Mouse (Mus musculus) heart, postnatal 10 days (tissue): ENCODE data around the gene Crp. TPM values are rescaled to one million over a fixed set of nuclear protein-coding genes. Genes with fewer than 3 reads are reported as not detected.

ENCODE experiments used
- DNase-seq, 2 experiments: peaks; one replicate each; pipeline ENCODE4 v3.0.0; 2021
- intact Hi-C: fragments of 180-260 bp; cut with DNase I; formaldehyde crosslinking; loops from one replicate; pipeline ENCODE4 v1.15.1; 2025
- total RNA-seq, 2 experiments: library from RNA; stranded (reverse); gene quantifications; 2 replicates each; pipeline ENCODE4 v1.2.3; 2021

Gene Crp
- total RNA-seq: not detected

DNA sequence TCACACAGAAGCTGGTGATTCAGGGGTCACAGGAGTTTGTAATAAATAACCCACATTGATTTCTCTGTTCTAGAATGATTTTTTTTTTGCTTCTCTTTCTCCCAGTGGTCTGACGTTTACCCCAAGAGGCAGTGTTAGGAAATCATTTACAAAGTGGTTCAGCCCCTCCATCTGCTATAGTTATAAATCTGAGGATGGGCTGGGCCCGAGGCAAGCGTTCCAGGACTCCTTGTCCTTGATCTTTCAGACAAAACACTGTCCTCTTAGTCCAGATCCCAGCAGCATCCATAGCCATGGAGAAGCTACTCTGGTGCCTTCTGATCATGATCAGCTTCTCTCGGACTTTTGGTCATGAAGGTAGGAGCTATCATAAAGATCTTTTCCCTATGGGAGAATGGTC lies at the start of gene Crp:
Crp (plus strand) TSS at position 212 of the 400 bp plus-strand sequence.
- intact Hi-C loops: no loop called here
- DNase-seq: no peak

DNA sequence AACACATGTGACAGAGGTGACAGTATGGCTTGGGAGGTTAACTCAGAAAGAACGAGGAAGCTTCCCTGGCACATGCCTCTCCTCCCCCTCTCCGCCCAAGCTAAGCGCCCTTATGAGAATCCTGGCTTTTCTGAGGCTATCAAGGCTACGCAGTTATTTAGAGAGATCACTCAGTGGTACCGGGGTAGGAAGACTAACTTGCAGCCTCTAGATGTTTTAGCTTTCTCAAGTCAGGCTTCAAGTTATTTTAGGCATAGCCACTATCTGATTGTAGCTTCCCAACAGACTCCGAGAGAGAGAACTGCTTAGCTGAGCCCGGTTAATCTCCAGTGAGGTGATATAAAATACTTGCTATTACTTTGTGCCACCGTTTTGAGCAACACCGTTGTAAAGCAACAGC lies 48.5 kb upstream of the Crp start:
- no peak for DNase-seq
- intact Hi-C loops: no loop called here

DNA sequence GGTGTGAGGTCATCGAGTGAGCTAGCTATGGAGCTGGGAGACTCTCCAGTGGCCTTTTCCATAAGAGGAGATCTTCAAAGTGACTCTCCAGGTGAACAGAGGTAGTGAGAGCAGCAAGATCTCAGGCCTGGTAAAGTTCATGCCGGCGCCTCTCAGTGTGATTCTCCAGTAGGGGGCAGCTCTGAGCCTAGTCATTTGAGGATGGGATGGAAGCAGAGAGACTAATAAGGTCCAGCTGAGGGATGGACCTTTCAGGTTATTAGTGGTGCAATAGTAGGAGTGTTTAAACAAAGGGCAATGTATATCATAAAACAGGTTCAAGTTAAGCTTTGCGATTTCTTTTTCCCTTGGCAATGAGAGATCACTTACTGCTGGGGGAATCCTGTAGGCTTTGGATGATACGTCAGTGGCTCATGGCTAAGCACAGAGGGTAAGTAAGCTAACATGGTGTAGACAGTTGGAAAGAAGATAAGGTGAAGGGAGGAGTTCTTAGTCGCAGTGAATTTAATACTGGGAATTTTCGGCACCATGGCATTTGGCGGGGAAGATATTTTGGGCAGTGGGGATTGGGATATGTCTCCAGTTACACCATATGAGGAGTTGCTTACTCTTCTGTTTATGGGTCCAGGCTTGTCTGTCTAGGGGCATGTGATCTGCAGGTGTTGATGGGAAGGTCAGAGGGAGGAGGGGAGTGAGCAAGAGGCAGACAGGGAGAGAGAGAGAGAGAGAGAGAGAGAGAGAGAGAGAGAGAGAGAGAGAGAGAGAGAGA lies 47.2 kb upstream of the Crp start:
- intact Hi-C loops: no loop called here
- DNase-seq: peak in 1 of 2 experiments; percentile 53

DNA sequence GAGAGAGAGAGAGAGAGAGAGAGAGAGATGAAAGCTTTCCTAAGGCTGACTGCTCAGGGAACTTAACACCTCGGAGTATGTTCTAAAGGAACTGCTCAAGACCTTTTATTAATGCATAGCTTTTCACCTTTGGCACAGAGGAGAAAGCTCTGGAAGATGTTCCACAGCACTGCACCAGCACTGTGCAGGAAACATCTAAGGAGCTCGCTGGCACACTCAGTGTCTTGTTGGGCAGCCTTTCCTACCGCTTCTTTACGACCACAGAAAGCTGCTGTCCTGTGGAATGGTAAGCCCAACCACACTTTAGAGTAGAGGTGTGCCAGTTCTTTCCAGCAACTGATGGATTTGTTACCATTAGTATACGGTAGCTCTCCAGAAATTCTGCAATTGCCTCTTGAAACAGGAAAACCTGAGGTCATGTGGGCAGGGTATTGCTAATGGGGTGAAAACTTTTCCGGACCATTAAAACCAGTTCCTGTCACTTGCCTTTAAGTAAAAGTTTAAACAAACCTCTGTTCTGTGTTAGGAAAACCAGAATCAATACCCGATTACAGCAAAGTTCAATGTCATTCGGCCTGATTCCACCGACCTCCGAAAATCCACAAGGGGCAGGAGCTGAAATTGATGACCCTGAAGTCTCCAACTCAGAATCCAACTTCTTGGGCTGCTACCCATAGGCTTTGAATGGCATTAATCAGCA lies 46.4 kb upstream of the Crp start:
- no peak for DNase-seq
- intact Hi-C loops: no loop called here

DNA sequence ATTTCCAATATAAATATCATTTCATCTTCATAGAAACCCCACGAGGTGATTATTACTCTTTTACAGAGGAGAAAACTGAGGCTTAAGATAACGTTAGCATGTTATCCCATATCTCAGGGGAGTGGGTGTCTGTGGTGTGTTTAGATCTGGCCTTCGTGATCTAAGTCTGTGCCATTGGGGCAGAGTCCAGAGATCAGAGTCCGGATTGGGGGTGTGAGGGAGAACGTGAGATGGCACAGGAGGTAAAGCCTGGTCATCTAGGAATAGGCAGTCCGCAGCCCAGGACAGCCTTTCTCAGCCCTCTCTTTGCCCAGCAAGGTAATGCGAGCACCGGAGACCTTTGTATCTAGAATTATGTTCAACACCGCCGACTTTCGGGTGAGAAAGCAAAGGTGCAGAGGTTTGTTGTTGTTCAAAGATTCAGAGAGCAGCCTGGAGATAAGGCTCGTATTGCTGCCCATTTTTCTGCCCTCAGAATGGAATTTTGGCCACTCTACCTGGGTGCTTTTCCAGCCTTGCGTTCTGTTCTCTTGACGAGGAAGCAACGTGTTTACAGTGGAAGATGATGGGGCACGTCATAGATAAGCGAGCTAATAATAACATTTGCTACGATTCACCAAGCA lies 45.7 kb upstream of the Crp start:
- peak in 1 of 2 experiments; percentile 9 for DNase-seq
- intact Hi-C loops: no loop called here

DNA sequence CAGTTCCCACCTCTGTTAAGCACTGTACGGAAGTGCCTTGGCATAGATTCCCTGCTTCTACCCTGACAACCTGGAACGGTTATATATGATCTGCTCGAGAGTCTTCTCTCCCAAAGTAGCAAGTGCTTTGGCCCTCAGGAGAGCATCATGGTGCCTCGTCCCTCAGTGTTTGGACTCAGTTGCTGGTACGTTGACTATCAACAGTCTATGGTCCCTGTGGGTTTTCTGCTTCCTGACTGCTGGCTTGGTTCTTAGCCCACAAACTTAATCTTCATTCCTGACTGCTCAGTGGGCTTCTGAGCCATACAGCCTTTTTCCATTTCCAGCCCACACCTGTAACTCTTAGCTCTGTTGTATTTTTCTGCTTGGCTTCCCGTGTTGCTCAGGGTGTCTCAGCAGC lies 44.0 kb upstream of the Crp start:
- DNase-seq: no peak
- intact Hi-C loops: no loop called here

DNA sequence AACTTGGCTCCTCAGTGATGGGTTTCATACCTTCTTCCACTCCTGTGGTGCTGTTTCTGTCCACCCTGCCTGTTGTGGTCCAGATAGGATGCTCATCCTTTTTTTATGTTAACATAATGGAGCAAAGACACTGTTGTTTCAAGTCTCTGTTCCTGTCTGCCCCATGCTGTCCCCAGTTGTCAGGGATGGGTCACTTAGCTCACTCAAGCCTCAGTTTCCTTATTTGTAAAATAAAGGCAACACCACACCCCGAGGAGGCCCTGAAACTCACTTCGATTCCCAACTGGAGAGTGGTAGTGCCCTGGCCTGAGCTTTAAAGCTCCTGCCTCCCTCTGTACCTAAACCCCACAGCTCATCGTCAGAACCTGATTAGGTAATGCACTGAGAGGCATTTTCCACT lies 40.6 kb upstream of the Crp start:
- no peak for DNase-seq
- intact Hi-C loops: no loop called here

DNA sequence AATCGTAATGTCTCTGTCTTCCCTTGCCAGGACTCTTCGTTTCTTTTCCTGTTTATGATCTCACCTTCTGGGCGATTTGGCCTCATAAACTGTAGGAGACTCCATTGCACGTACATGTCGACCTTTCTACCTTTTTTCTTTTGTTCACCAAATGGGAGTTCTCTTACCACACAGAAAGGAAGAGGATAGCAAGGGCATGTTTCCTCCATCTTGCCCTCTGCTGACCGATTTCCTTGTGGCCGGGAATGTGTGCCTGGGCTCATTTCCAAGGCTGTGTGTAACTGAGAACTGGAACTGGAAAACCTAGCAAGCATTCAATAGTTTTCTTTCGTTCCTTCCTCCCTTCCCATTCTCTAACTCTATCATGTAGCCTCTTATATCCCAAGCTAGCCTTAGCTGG lies 38.2 kb upstream of the Crp start:
- intact Hi-C loops: no loop called here
- no peak for DNase-seq

DNA sequence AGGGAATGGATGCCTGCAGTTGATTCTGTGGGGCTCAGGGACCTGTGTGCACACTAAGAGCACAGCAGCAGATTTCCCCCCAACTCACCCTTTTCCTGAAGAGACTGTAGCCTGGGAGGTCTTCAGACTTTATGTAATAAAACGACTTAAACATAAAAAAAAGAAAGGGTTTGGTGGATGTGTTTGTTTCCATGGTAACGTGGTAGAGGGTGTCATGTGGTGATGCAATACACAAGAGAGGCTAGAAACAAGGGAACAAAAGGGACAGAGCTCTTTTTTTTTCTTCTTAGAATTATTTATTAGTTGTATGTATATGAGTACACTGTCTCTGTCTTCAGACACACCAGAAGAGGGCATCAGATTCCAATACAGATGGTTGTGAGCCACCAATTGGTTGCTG lies 32.4 kb upstream of the Crp start:
- no peak for DNase-seq
- intact Hi-C loops: no loop called here

DNA sequence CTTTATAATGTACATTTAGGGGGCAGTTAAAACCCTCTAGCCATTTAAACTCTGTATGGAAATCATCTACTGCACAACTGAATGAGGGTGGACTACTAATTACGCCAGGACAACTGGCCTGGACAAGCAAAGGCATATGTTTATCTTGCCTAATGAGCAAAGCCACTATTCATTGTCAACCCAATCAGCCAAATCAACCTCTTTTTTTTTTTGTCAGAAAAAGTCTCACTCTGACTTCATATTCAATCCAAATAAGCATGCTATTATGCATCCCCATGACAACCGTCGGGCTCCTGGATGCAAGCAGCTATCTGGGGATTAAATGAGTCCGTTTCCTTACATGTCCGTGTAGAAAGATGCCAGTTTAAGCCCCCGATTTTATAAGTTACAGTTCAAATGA lies 30.3 kb upstream of the Crp start:
- DNase-seq: no peak
- intact Hi-C loops: no loop called here

DNA sequence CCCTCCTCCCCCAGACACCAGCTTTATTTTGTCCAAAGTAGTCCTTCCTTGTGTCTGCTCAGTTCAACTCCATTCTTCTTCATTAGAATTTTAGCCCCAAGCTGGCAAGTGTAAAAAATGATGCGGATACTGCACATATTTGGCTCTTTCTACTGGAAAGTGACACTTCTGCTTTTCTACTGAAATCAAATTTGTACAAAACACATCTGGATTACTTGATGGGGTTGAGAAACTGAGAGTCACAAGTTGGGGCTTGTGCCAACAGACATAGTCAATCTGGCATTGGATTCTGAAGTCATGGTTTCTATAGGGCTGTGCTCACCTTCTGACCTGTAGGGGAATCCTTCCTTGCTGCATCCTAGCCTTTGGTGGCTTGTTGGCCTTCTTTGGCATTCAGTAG lies 27.1 kb upstream of the Crp start:
- intact Hi-C loops: no loop called here

DNA sequence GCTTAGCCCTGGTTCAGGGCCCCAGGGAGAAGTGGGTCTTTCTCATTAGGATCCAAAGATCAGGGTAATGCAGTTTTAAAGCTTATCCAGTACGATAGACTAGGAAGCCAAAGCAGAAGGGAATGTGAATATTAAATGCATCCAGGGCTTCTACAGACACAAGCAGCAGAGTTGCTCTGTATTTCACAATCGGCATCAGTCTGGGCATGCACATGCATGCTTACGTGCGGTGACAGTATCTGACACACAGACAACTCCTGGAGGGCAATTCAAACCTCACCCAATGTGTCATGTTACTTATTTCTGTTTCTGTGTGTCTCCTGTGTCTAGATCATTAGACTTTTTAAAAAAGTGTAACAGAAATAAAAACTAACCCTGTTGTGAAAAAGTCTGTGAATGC lies 17.1 kb upstream of the Crp start:
- DNase-seq: no peak
- intact Hi-C loops: no loop called here

More for the DNA sequence above, 27.1 kb upstream of the Crp start:
- no peak for DNase-seq

DNA sequence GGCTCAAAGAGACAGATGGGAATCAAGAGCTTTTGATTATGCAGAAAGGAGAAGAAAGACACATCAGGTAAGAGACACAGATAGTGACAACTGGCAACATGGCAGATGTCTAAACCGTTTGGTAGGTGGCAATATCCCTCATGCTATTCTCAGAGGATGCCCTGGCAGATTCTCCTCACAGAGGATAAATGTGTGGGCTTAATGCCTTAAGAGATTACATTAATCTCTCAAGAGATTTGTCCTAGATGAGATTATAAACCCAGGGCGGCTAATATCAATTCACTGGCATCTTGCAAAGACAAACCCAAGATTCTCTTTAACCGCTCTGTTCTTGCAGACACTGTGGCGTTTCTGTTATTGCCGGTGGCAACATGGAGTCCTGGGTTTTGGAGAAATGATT lies 14.3 kb upstream of the Crp start:
- DNase-seq: no peak
- intact Hi-C loops: no loop called here

DNA sequence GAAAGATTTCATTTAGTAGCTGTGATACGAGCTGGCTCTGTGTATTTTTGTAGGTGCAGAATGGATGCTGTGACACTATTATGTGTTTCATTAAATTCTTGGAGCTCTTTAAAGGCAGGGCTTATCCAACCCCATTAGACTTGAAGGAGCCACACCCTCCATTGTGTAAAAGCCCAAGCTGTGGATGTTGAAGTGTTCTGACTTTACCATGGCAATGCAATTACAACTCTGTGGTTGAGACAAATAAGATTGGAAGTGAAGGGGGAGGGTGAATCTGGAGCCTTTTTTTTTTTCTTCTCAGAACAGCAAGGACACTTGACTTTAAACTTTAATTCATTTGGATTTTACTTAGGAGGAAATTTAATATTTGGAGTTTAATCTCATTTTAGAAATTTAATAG lies 13.9 kb upstream of the Crp start:
- intact Hi-C loops: no loop called here
- no peak for DNase-seq

DNA sequence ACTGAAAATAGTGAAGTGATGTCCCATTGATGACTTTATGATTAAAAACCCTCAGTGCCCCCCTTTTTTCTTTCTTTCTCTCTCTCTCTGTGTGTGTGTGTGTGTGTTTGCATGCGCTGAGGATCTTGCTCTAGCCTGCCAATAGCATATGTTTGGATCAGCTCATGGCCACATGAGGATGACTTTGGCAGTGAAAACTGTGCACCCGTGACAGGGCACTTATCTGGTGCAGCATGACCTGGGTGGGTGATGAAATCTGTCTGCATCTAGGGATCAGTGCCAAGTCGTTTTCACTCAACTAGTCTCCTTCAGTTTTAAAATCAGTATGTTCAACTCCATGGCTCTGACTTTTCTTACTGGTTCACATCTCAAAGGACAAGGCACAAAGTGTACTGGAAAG lies 12.7 kb upstream of the Crp start:
- intact Hi-C loops: no loop called here
- no peak for DNase-seq

DNA sequence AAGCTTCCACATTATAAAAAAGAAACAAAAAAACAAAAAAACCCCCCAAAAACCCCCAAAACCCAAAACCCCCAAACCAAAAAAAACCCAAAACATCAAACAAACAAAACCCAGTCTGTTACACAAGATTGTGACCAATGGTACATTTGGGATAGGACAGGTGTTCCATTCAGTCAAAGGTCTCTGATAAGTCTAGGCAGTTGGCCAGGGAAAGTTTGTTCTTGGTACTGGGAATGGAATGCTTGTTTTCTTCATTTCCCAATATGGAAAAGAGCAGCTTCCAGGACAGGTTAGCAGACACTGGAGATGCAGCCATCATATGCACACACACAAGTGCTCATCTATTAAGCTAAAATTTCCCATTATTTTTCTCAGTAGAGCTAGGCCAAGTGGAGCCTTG lies 433 bp upstream of the Crp start:
- DNase-seq: no peak
- intact Hi-C loops: no loop called here

DNA sequence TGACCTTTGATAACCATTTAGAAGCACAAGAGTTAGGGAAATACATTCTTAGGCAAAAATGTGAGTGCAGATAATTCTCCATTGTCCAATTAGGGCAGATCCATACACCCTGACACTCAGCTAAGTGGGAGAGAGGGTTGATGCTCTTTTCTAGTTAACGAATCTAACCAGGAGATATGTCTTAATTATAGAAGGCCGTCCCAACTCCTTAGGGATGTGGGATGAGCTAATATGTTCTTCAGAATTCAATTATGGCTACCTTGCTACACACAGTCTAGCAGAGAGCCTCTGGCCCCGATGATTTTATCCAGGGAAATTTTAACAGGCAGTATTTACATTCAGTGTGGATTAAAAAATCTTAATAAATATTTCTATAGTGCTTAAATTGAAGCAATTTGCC lies 3.0 kb downstream of the Crp start:
- no peak for DNase-seq
- intact Hi-C loops: no loop called here

DNA sequence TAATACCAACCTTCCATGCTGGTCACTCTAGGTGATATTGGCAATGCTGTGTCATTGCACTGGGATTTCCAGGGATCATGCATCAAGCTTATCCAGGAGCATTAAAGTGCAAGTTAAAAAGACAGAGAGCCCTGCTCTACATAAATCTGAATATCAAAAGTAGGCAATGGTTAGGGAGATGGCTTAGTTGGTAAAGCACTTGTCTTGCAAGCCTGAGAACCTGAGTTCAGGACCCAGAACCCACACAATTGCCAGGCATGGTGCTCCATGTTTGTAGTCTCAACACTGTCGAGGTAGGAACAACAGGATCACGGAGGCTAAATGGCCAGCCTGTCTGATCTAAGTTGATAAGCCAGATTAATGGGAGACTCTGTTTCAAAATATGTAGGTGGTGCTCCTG lies 3.5 kb downstream of the Crp start:
- DNase-seq: no peak
- intact Hi-C loops: no loop called here

DNA sequence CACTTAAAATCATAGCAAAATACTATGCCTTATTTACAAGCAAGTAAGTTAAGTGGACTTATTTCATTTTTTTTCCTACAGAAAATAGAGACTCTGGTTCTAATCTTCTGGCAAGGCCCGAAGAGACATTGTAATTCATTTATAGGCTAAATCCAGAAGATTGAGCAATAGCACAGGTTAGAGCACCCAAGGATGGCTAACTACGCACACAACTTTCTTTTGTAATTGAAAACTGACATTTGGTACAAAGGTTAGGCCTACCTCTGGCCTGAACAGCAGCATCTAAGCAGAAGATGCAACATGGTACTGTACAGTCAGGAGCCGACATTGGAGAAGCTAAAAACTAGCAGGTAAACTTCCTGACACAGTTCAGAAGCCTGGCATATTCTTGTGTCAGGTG lies 4.0 kb downstream of the Crp start:
- no peak for DNase-seq
- intact Hi-C loops: no loop called here

DNA sequence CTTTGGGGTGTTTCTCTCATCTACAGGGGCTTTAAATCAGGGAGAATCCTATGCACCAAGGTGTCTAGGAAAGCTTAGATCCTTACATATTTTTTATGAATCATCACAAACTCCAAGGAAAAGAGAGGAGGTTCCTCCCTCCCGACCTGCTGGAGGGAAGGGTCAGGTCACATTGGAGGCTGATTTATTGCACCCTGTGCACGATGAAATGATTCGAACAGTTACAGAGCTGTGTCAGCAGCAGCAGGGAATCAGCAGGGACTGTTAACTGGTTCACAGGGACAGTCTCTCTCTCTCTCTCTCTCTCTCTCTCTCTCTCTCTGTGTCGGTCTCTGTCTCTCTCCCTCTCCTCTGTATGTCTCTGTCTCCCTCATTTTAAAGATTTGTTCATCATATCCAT lies 6.9 kb downstream of the Crp start:
- intact Hi-C loops: no loop called here
- DNase-seq: no peak

DNA sequence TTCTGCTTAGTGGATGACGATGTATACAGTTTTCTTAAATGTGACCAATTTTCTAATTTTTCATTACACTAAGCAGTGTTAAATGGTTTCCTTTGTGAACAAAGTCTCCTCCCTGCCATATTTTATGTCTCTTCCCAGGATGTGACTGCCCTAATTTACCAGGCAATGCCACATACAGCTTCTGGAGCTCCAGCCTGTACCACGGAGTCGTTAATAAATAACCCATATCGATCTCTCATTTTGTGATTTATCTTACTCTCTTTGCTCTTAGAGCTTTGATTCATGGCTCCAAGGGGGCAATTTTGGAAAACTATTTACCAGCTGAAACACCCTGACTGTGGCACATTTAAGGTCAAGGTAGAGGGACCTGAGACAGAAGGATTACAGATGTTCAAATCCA lies 8.4 kb downstream of the Crp start:
- intact Hi-C loops: no loop called here
- DNase-seq: no peak

DNA sequence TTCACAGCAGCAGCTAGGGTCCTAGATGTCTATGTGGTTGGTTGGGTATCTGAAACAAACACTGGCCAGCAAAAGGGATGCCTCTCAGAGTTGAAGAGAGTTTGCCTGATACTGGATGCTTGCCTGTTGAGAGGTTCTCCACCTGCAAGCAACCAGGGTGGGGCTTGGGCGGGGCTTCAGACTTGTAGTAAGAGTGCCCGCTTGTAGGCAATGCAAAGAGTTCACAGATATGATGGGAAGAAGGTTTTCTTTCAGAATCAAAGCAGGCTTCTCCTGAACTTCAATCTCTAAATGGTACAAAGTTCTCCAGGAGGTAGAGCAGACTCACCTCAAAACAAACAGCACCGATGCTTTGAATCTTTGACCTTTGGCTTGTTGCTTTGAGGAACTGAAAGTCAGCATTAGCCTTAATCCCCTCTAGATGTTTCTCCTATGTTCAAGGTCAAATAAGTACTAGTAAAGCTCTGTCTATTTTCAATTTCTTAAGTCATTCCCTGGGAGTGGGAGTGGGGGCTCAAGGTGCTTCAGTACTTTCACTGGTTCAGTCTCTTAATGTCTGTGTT lies 12.0 kb downstream of the Crp start:
- no peak for DNase-seq
- intact Hi-C loops: no loop called here
